Mouse (Mus musculus): Measurements from ENCODE around the gene Bicra. TPM values are rescaled to one million over a fixed set of nuclear protein-coding genes. Genes with fewer than 3 reads are reported as not detected.

Gene Bicra
- polyA plus RNA-seq, 1 experiment = 10.2 TPM

GRCm38 (mm10) chr7:15947653-15948260 is 100.0 kb downstream of the Bicra start:
- peak overlapping the region; percentile 38 for H3K4me3 ChIP-seq (ENCODE audit: low read depth, low read length)
- TF ChIP-seq EP300 (IDR thresholded peaks at IDR 0.05; ENCODE audit: insufficient read depth, low read depth, low read length) (no peak), POLR2A (IDR thresholded peaks at IDR 0.05; ENCODE audit: insufficient read depth, low read length) (no peak), CTCF (IDR thresholded peaks at IDR 0.05; ENCODE audit: low read depth, low read length) (no peak)
- peaks cover 3% of the 10 kb centered on the region for H3K4me1 ChIP-seq (ENCODE audit: control insufficient read depth, insufficient read depth, low read length)
- H3K27me3 ChIP-seq (ENCODE audit: control insufficient read depth, insufficient read depth, low read length, poor library complexity, severe bottlenecking) = no peaks in the 10 kb centered on the region
- peaks cover 16% of the 10 kb centered on the region for H3K36me3 ChIP-seq (ENCODE audit: control insufficient read depth, insufficient read depth, low read length, poor library complexity, severe bottlenecking)
- H3K9me3 ChIP-seq (replicated peaks; ENCODE audit: control insufficient read depth, insufficient read depth, low read length, poor library complexity, severe bottlenecking) = no peaks in the 10 kb centered on the region
- H3K9ac ChIP-seq (ENCODE audit: low read depth, poor library complexity, severe bottlenecking) = peak overlapping the region; percentile 10
- peak overlapping the region; percentile 45 for H3K27ac ChIP-seq (ENCODE audit: insufficient read depth, low read length)

DNA sequence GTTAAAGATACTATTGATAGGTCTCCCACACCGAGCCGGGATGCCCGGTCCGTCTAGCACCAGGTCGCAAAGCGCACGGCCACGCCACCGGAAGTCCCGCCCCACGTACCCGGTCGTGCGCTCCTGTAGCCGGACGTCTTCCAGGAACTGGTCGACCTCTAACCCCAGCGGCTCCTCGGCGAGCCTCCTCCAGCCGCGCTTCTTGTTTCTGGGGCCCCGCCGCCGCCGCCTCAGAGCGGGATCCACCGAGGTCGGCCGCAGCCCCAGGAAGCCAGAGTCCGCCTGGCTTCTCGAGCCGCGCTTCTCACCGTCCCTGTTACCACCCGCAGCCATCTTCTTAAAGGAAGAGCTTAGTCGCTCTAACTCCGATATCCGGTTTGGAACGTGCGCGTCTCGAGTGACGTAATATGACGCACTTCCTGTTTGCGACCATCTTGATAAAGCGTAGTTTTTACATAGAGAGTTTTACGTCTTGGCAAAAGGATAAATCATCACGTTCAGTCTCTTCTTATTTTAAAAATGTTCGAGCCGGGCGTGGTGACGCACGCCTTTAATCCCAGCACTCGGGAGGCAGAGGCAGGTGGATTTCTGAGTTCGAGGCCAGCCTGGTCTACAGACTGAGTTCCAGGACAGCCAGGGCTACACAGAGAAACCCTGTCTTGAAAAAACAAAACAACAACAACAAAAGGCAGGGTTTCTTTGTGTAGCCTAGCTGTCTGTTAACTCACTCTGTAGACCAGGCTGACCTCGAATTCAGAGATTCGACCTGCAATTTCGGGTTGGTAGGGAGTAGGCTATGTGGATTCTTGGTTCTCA is 101.8 kb downstream of the Bicra start, which contains the start of gene Nop53:
TSS of gene Nop53 (minus strand) at position 354 of the 816 bp plus-strand sequence.
- Histone ChIP-seq H3K27me3 (ENCODE audit: control insufficient read depth, insufficient read depth, low read length, poor library complexity, severe bottlenecking) (no peaks in the 10 kb centered on the region), H3K4me3 (ENCODE audit: low read depth, low read length) (peak within 1 kb of the TSS; percentile 86), H3K9ac (ENCODE audit: low read depth, poor library complexity, severe bottlenecking) (peak within 1 kb of the TSS; percentile 93), H3K9me3 (replicated peaks; ENCODE audit: control insufficient read depth, insufficient read depth, low read length, poor library complexity, severe bottlenecking) (no peaks in the 10 kb centered on the region), H3K4me1 (ENCODE audit: control insufficient read depth, insufficient read depth, low read length) (peaks cover 3% of the 10 kb centered on the region), H3K27ac (ENCODE audit: insufficient read depth, low read length) (0 out of 2 replicates have a peak within 1 kb of the TSS, but pooled peaks have one; percentile 42), H3K36me3 (ENCODE audit: control insufficient read depth, insufficient read depth, low read length, poor library complexity, severe bottlenecking) (peaks cover 34% of the 10 kb centered on the region)
- no peak for TF ChIP-seq EP300 (IDR thresholded peaks at IDR 0.05; ENCODE audit: insufficient read depth, low read depth, low read length)
- TF ChIP-seq CTCF (IDR thresholded peaks at IDR 0.05; ENCODE audit: low read depth, low read length) = no peak
- TF ChIP-seq POLR2A (IDR thresholded peaks at IDR 0.05; ENCODE audit: insufficient read depth, low read length) = no peak

GRCm38 (mm10) chr7:15945211-15945610 is 102.5 kb downstream of the Bicra start:
- peak overlapping the region; percentile 86 for H3K4me3 ChIP-seq (ENCODE audit: low read depth, low read length)
- H3K27ac ChIP-seq (ENCODE audit: insufficient read depth, low read length) = 0 out of 2 replicates have a peak overlapping the region, but pooled peaks have one; percentile 17
- H3K9ac ChIP-seq (ENCODE audit: low read depth, poor library complexity, severe bottlenecking) = peak overlapping the region; percentile 93
- TF ChIP-seq EP300 (IDR thresholded peaks at IDR 0.05; ENCODE audit: insufficient read depth, low read depth, low read length) = no peak
- no peaks in the 10 kb centered on the region for H3K9me3 ChIP-seq (replicated peaks; ENCODE audit: control insufficient read depth, insufficient read depth, low read length, poor library complexity, severe bottlenecking)
- H3K4me1 ChIP-seq (ENCODE audit: control insufficient read depth, insufficient read depth, low read length) = no peaks in the 10 kb centered on the region
- no peaks in the 10 kb centered on the region for H3K27me3 ChIP-seq (ENCODE audit: control insufficient read depth, insufficient read depth, low read length, poor library complexity, severe bottlenecking)
- H3K36me3 ChIP-seq (ENCODE audit: control insufficient read depth, insufficient read depth, low read length, poor library complexity, severe bottlenecking) = peaks cover 41% of the 10 kb centered on the region

DNA sequence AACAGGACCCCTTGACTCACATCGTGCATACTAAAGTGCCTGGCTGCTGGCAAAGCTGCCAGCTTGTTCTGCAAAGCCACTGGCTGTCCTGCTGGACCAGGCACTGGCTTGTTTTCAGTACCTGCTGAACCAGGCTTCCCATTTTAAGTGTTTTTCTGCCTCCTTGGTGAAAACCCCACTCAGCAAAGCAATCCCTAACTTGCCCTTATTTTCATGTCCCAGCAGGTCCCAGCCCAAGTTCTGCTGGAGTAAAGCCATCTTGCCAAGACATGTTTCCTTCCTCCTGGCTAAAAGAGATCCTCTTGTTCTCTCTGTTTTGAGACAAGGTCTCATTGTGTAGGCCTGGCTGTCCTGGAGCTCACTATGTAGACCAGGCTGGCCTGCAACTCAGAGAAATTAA is 103.4 kb downstream of the Bicra start:
- peaks cover 50% of the 10 kb centered on the region for H3K36me3 ChIP-seq (ENCODE audit: control insufficient read depth, insufficient read depth, low read length, poor library complexity, severe bottlenecking)
- no peaks in the 10 kb centered on the region for H3K4me1 ChIP-seq (ENCODE audit: control insufficient read depth, insufficient read depth, low read length)
- no peak overlapping the region for H3K4me3 ChIP-seq (ENCODE audit: low read depth, low read length)

GRCm38 (mm10) chr7:15938621-15939020 is 109.1 kb downstream of the Bicra start:
- no peaks in the 10 kb centered on the region for H3K4me1 ChIP-seq (ENCODE audit: control insufficient read depth, insufficient read depth, low read length)
- H3K36me3 ChIP-seq (ENCODE audit: control insufficient read depth, insufficient read depth, low read length, poor library complexity, severe bottlenecking) = peaks cover 68% of the 10 kb centered on the region
- no peak for TF ChIP-seq CTCF (IDR thresholded peaks at IDR 0.05; ENCODE audit: low read depth, low read length)
- TF ChIP-seq POLR2A (IDR thresholded peaks at IDR 0.05; ENCODE audit: insufficient read depth, low read length) = no peak
- no peak for TF ChIP-seq EP300 (IDR thresholded peaks at IDR 0.05; ENCODE audit: insufficient read depth, low read depth, low read length)
- no peak overlapping the region for H3K27ac ChIP-seq (ENCODE audit: insufficient read depth, low read length)
- H3K4me3 ChIP-seq (ENCODE audit: low read depth, low read length) = no peak overlapping the region
- no peak overlapping the region for H3K9ac ChIP-seq (ENCODE audit: low read depth, poor library complexity, severe bottlenecking)
- no peaks in the 10 kb centered on the region for H3K27me3 ChIP-seq (ENCODE audit: control insufficient read depth, insufficient read depth, low read length, poor library complexity, severe bottlenecking)
- H3K9me3 ChIP-seq (replicated peaks; ENCODE audit: control insufficient read depth, insufficient read depth, low read length, poor library complexity, severe bottlenecking) = no peaks in the 10 kb centered on the region

More for the DNA sequence above, 103.4 kb downstream of the Bicra start:
- Histone ChIP-seq H3K9ac (ENCODE audit: low read depth, poor library complexity, severe bottlenecking) (0 out of 2 replicates have a peak overlapping the region, but pooled peaks have one; percentile 93), H3K27ac (ENCODE audit: insufficient read depth, low read length) (no peak overlapping the region), H3K27me3 (ENCODE audit: control insufficient read depth, insufficient read depth, low read length, poor library complexity, severe bottlenecking) (no peaks in the 10 kb centered on the region), H3K9me3 (replicated peaks; ENCODE audit: control insufficient read depth, insufficient read depth, low read length, poor library complexity, severe bottlenecking) (no peaks in the 10 kb centered on the region)
- TF ChIP-seq POLR2A (IDR thresholded peaks at IDR 0.05; ENCODE audit: insufficient read depth, low read length) = no peak
- no peak for TF ChIP-seq EP300 (IDR thresholded peaks at IDR 0.05; ENCODE audit: insufficient read depth, low read depth, low read length)
- no peak for TF ChIP-seq CTCF (IDR thresholded peaks at IDR 0.05; ENCODE audit: low read depth, low read length)

DNA sequence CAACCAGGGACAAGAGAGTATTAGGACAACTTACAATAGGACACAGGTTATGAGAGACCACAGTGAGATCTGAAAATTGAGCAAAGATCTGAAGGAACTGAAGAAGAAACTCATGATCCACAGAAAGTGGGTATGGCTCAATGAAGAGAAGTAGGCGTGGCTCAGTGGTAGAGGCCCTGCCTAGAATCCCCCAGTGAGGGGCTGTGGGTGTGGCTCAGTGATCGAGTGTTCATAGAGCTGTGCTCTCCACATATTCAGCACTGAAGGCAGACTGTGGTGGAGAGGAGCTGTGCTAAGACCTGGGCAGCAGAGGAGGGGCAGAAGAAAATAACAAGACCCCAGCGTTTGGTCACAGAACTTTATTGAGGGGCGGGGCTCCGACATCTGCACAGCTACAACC is 110.2 kb downstream of the Bicra start:
- no peaks in the 10 kb centered on the region for H3K9me3 ChIP-seq (replicated peaks; ENCODE audit: control insufficient read depth, insufficient read depth, low read length, poor library complexity, severe bottlenecking)
- H3K9ac ChIP-seq (ENCODE audit: low read depth, poor library complexity, severe bottlenecking) = no peak overlapping the region
- no peaks in the 10 kb centered on the region for H3K4me1 ChIP-seq (ENCODE audit: control insufficient read depth, insufficient read depth, low read length)
- peaks cover 57% of the 10 kb centered on the region for H3K36me3 ChIP-seq (ENCODE audit: control insufficient read depth, insufficient read depth, low read length, poor library complexity, severe bottlenecking)
- no peak overlapping the region for H3K4me3 ChIP-seq (ENCODE audit: low read depth, low read length)
- H3K27me3 ChIP-seq (ENCODE audit: control insufficient read depth, insufficient read depth, low read length, poor library complexity, severe bottlenecking) = no peaks in the 10 kb centered on the region
- H3K27ac ChIP-seq (ENCODE audit: insufficient read depth, low read length) = no peak overlapping the region
- TF ChIP-seq POLR2A (IDR thresholded peaks at IDR 0.05; ENCODE audit: insufficient read depth, low read length) (no peak), CTCF (IDR thresholded peaks at IDR 0.05; ENCODE audit: low read depth, low read length) (no peak), EP300 (IDR thresholded peaks at IDR 0.05; ENCODE audit: insufficient read depth, low read depth, low read length) (no peak)
